Mouse (Mus musculus) megakaryocyte-erythroid progenitor cell, adult 5-6 weeks (primary cell): ENCODE results near the gene Mylk. TPM values are rescaled to one million over a fixed set of nuclear protein-coding genes. Genes with fewer than 3 reads are reported as not detected.

Source experiments
- ATAC-seq: replicated peaks from 2 replicates; pipeline ENCODE4 v1.8.0; 2016; ENCODE audit warnings: mild to moderate bottlenecking, inconsistent platforms; ENCODE audit not compliant: severe bottlenecking, poor library complexity, low FRiP score, low TSS enrichment
- total RNA-seq, 2 experiments: library from RNA; stranded (forward) in 1 of 2; stranded (reverse) in 1 of 2; fragments of 200-1000, 215-1000 nt in 1 of 2; fragments of >200 nt in 1 of 2; fragmentation: Nextera tagmentation in 1 of 2; gene quantifications; 2 replicates each; pipeline ENCODE4 v1.2.3; 2014 to 2017

The Mylk gene
- total RNA-seq, 2 experiments from 2014 or later: 1.6 to 2.4 TPM

DNA sequence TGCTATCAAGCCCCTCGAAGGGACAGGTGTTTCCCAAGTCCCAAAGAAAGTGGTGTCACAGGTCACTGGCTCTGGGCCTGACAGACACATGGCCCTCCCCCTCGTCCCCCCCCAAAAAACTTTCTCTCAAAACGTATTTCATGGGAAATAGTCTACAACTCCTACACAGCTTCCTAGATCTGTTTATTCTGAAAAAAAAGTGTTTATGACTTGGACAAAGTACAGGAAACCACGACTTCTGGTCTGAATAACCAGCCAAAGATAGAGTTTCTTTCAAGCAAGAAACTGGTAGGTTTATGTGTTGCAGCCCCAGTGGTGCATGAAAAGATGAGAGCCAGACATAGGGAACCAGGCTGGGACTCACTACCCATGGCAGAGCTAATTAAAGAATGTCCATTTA is 218.0 kb downstream of the Mylk start:
- no peak for ATAC-seq

DNA sequence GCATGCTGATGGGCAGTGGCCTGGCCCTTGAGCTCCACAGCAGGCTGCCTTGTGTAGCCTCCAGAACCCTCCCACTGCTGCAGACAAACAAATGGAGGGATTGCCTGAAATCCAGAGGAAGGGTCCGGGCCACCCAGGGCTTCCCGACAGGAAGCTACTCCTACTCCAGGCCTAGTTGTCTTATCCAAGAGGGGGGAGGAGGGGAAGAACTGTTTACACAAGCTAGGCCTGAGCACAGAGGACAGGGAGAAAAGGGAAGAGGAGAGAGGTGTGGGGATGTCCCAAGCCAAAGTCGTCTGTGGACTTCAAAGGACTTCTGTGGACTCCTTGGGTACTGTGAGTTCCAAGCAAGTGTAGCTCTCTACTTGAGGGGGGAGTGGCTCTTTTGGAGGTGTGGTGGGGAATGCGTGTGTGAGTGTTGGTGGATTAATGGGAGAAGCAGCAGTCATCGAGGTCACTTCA is 221.6 kb downstream of the Mylk start:
- ATAC-seq: no peak

DNA sequence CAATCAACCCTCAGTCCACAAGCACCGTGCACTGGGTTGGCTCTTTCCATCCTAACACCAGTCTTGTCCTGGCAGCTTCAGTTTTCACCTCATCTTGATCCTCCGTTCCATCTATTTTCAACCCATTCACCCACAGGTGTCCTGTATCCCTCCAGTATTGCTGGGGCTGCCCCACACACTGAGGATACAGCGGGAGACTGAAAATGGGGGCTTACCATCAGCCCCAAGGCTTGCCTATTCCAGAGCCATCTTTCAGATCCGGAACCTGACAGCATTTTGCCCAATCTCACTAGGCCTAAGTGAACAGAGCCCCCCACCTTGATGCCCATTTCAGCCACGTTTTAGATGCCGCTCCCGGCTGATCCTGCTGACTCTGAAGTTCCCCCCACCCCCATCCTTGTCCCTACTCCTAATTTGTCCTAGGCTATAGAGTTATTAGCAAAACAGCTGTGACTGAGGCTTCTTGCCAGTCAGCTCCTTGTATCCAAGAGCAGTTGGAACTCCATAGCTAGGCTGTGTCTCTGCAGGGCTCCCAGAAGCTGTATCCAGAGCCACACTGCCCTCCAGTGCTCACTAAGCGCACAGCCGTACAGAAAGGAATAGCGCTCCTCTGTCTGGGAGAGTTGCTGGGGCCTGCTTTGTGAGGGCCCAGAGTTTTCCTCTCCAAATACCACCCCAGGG is 222.2 kb downstream of the Mylk start:
- ATAC-seq: peak; percentile 77; the same call in 1 of the 2 replicates

DNA sequence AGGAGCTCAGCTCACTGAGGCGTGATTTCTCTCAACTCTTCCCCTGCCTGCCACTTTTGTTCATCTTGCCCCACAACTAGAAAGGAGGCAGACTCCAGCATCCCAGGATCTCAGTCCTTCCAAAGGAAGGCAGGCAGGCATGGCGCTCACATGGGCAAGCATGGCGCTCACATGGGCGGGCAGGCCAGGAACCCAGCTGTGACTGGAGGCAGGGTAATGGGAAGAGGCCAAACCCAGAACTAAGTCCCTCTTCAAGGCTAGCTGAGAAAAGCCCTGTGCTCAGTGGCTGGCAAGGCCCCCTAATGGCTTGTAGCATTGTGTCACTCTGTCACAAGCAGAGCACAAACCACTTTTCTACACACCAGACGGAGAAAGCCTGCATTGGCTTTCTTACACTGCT is 223.2 kb downstream of the Mylk start:
- no peak for ATAC-seq

- no peak for ATAC-seq
These were observed 227.5 kb downstream of the Mylk start for GRCm38 (mm10) chr16:34972471-34972870.

- no peak for ATAC-seq
These were observed 230.5 kb downstream of the Mylk start for GRCm38 (mm10) chr16:34975544-34975943.

GRCm38 (mm10) chr16:34976630-34977029 is 231.6 kb downstream of the Mylk start:
- peak; percentile 55; the same call in 1 of the 2 replicates for ATAC-seq

DNA sequence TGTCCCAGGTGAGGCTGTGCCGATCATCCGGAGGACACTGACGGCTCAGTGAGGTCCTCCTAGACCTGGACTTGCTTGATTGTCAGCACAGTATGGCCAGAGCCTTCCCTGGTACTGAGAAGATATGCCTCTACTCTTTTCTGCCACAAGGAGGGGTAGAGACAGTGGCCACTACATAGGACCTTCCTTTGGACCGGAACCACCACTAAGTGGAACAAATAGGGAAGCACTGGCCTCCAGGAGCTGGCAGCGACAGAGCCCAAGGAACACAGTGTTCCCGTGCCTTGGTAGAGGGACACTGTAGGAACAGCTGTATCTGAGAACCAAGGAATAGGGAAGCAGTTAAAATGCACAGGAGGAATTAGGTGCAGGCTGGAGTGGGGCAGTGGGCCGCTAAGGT is 233.0 kb downstream of the Mylk start:
- ATAC-seq: no peak

GRCm38 (mm10) chr16:34981009-34981408 is 236.0 kb downstream of the Mylk start:
- no peak for ATAC-seq

DNA sequence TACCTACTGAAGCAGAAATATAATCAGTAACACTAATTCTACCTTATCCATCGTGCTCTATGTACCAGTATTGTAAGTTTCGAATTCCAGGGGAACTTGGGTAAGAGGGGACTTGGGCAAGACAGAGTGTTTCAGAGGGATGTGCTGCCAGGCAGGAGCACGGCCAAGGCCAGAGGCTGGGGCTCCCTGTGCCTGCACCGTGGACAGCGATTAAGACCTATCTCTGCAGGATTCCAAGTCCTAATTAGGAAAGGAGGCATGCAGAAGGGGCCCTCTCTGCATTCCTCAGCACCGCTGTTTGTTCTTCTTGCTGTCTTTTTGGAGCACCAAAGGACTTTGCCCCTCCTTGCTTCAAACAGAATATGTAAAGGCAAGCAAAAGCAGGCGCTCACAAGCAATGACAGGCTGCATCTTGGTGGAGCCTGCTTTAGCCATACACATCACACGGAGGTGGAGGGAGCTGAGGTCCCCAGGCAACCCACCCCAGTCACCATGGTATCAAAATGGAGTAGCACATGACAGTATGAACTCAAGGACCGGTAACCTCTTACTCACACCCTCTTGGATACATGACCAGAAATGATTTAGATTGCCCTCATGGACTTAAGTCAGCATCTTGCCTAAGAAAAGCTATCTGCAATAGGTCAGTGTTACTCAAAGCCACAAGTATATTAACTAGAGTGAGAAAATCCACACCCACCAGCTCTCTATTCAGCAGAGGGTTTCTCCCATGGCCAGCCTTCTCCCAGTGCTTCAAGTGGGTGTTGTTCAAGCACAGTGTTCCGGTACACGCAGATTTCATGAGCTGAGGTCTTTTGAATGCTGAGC is 239.4 kb downstream of the Mylk start:
- no peak for ATAC-seq

- ATAC-seq: no peak
These were observed 240.0 kb downstream of the Mylk start for GRCm38 (mm10) chr16:34985031-34985346.

DNA sequence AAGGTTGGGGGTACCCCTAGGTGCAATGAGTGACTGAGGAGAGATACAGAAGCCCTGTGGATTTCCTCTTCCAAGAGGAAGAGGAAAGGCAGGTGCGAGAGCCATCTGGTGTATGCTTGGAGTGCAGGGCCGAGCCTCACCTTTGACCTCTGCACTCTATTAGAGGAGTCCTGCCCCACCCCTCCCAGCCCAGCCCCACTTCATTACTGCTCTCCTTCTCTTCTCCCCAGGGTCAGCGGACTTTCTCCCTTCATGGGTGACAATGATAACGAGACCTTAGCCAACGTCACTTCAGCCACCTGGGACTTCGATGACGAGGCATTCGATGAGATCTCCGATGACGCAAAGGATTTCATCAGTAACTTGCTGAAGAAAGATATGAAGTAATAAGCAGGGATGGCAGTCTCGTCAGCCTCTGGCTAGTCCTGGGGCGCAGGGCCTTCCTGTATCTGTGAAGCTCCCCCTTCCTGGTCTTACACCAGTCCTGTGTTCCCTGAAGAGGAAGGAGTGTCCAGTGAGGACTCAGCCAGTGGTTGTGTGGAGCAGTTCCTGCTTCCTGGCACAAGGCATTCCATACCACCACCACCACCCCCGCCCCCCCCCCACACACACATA is 241.3 kb downstream of the Mylk start:
- no peak for ATAC-seq

GRCm38 (mm10) chr16:34991365-34991764 is 246.4 kb downstream of the Mylk start:
- ATAC-seq: 0 out of 2 replicates have a peak, but pooled peaks have one; percentile 41

DNA sequence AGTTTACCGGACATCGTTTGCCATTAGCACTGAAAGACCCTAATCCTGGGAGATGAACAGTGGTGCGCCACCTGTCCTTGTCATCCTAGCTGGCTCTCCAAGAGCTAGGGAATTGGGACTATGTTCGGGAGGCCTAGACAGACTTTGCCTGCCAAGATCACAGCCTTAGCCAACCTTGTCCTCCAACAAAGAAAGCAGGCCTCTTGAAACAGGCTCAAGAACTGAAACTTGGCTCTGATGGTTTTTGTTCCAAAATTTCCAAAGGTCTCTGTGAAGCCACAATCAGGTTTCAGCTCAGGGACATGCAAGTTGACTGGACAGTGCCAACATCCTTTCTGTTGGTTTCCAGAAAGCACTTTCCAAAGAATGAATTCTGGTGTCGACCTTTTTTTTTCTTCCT is 247.8 kb downstream of the Mylk start:
- ATAC-seq: no peak

GRCm38 (mm10) chr16:34993694-34994330 is 248.8 kb downstream of the Mylk start:
- ATAC-seq: no peak

DNA sequence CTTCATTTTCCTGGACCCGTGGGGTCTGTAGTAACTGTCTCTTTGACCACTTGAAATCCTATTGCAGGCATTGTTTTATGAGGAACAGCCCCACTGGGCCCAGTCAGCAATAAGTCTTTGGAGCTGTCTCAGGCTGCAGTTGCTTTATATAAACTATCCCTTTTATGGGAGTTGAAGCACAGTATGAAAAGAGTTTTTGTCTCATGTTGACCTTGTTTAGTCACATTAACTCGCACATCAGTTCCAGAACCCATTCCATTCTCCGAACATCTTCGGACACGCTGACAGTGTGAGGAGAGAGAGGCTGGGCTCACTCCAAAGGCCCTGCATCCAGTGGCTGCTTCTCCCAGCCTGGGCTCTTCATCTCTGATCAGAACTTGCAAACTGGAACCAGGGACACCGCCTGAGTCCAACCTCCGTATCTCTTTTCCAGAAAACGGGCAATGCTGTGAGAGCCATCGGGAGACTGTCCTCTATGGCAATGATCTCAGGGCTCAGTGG is 249.7 kb downstream of the Mylk start:
- no peak for ATAC-seq

DNA sequence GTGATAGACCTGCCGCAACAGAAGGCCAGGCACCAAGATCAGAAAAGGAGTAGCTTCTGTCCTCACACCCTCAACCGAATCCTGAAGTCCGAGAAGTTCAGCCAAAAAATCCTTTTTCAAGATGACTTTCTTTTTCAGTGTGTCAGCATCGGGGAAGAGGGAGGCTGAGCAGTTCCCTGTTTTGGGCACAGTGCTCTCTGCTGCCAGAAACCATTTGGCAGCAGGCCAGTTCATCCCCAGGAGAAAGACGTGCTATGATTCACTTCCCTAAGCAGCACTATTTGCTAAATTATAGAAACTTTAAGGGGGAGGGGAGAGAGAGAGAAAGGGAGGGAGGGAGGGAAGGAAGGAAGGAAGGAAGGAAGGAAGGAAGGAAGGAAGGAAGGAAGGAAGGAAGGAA is 251.1 kb downstream of the Mylk start:
- ATAC-seq: no peak

- no peak for ATAC-seq
These were observed 252.0 kb downstream of the Mylk start for GRCm38 (mm10) chr16:34997052-34997451.

DNA sequence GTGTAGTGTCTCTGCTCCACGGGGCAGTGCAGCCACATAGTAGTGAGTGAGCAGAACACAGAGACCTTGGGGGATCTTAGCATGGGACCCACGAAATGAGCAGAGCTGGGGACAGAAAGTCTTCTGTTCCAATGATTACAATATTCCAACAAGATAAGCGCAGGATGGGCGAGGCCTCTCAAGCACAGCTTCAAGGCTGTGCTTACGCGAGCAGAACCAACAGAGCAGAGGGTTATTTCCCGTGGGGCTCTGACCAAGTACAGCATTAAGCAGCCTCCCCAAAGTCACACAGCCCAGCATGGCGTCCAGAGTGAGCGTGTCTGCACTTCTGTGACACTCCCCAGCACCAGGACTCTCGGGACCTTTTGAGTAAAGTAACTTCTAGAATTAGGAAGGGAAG is 252.6 kb downstream of the Mylk start:
- ATAC-seq: no peak

DNA sequence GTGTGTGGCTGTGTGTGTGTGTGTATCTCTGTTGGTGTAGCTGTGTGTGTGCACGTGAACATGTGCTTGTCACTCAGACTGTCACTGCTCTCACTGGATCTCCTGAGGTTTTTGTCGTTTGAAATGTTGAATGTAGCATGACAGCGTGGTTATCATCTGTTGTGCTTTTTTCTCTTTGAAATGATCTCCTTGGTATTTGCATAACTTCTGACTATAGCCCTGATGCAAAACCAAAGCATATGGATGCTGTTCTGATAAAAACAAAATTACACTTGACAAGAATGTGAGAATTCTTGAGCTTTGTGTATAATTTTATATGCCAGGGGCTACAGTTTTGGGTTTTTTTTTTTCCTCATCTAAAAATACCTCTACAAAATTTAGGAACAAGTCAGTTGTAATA is 254.0 kb downstream of the Mylk start:
- ATAC-seq: no peak
